Mouse (Mus musculus) T-helper 2 cell (primary cell): Measurements from ENCODE around the gene Mblac1.
"Not testable (repeated sequence)": the region's sequence is repeated elsewhere in the genome, so short reads cannot be mapped to it uniquely, and the experiment has no call there.

Source experiments
- in situ Hi-C: fragments of 300-600 bp; cut with MboI, MseI; formaldehyde crosslinking; loops from one replicate; pipeline ENCODE4 v1.15.1; 2025; ENCODE audit warnings: high pct_unique_total_duplicates

The Mblac1 gene

DNA sequence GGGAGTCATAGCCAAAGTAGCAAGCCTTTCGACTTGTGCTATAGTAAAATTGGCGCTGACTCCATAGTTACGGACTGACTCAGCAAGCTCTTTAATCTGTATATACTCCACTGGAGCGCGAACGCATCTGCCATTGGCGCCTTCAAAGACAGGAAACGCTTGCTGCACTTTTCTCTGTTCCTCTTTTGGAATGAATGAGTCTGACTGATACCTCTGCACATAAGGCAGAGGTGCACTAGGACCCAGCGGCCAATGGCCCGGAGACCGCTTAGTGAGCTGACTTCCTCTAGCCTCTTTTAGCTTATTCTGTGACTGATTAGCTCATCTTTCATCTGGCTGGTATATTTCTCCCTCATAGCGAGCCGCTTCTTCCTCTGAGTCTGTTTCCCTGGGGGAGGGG is 22.5 kb downstream of the Mblac1 start:
- in situ Hi-C loops: not testable (repeated sequence)

DNA sequence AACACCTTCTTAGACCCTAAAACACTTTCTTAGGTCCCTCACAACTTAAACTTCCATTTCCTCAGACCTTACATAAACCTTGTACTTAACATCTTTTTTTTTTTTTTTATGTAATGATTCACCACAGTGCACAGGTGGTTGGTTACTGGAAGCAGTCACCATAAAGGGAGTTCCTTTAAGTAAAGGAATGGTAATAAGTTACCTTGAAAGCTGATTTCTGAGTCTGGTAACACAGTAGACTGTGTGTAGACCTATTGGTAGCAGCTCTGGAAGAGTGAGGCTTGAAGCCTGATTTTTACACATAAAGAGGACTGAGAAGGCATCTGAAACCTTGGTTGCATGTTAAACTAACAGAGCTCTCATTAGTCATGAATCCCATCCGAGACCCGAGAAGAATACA is 25.8 kb downstream of the Mblac1 start:
- in situ Hi-C loops: loop anchor here (10.0 kb wide), 1 partner anchor 435 kb away; no protein-coding TSS in a partner anchor

DNA sequence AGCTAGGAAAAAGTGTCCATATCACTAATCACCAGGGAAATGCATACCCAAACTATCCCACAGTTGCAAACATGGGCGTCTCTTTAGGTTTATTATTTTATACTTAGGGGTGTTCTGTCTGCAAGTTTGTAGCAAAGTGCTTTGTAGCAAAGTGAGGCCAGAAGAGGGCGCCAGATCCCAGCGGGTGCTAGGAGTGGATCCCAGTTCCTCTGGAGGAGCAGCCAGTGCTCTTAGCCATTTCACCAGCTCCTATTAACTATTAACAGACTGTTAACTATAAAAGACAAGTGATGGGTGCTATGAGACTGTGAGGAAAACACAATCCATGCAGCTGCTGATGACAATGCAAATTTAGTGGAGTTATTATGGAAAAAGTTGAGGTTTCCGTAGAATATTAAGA is 28.0 kb downstream of the Mblac1 start:
- in situ Hi-C loops: loop anchor here (10.0 kb wide), 1 partner anchor 433 kb away; no protein-coding TSS in a partner anchor

DNA sequence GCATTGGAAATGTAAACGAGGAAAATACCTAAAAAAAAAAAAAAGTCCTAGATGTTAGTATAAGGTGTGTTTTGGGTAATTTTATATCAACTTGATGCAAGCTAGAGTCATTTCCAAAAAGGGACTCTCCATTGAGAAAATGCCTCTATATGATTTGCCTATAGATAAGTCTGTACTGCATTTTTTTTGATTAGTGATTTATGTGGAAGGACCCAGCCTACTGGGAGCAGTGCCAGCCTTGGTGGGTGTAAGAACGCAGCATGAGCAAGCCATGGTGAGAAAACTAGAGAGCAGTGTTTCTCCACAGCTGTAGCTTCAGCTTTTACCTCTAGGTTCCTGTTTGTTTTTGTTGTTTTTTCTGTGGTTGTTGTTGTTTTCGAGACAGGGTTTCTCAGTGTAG is 29.2 kb downstream of the Mblac1 start:
- in situ Hi-C loops: loop anchor here (10.0 kb wide), 1 partner anchor 432 kb away; no protein-coding TSS in a partner anchor

DNA sequence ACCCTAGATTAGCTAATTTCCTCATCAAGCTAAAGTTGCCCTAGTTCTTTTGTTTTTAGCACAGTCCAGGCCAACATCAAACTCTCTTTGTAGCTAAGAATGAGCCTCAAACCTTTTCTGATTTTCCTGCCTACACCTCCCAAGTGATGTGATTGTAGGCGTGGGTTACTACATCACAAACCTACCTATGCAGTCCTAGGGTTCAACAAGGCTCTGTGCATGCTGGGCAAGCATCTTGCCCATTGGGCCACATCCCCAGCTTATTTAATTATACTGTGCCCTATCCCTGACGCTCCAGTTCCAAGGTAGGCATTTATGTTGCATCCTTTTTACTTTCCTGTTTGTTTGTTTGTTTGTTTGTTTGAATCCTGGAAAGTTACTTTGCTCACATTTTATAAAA is 31.6 kb downstream of the Mblac1 start, which contains the start of gene Nxpe5:
Nxpe5 (plus strand) TSS at position 199 of the 400 bp plus-strand sequence.
- in situ Hi-C loops: loop anchor here (10.0 kb wide), 1 partner anchor 429 kb away; no protein-coding TSS in a partner anchor

DNA sequence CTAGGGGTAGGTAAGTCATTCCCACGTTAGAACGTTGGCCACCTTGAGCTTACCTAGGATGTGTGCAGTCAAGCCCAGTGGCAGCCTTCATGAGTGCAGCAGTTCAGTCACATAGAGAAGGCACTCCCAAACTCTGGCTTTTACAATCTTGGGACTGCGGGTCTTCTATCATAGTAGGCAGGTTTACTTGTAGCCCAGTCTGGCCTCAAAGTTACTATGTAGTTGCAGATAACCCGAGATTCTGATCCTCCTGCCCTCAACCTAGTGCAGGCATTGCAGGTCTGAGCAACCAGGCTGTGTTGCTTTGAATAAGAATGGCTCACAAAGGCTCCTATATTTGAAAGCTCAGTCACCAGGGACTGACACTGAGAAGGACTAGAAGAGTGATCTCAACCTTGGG is 32.4 kb downstream of the Mblac1 start:
- in situ Hi-C loops: loop anchor here (10.0 kb wide), 1 partner anchor 428 kb away; no protein-coding TSS in a partner anchor

DNA sequence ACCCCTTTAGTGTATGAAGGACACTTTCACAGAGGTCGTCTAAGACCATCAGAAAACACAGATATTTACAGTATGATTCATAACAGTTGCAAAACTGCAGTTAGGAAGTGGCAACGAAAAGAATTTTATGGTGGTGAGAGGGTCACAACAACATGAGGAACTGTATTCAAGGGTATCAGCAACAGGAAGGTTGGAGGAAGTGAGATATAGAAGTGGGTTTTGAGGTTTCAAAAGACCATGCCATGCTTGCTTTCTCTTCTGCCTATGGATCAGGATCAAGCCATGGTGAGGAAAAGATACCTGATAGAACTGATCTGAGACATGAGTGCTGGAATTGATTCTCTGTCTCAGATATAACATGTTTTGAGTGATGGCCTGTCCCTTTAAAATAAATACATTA is 33.3 kb downstream of the Mblac1 start:
- in situ Hi-C loops: loop anchor here (10.0 kb wide), 1 partner anchor 427 kb away; no protein-coding TSS in a partner anchor

DNA sequence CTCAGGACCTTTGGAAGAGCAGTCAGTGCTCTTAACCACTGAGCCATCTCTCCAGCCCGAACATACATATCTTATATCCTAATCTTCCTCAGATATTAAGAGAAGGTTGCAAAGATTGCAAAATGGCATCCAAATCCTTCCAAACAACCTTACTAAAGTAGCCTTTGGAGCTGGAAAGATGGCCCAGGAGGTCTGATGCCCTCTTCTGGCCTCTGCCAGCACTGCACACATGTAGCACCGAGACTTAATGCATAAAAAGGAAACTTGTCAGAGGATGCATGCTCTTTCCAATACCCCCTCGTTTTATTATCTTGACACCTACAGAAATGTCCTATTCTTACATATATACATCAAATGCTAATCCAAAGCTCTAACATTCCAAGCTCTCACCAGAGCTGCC is 33.9 kb downstream of the Mblac1 start:
- in situ Hi-C loops: loop anchor here (10.0 kb wide), 1 partner anchor 427 kb away; no protein-coding TSS in a partner anchor

DNA sequence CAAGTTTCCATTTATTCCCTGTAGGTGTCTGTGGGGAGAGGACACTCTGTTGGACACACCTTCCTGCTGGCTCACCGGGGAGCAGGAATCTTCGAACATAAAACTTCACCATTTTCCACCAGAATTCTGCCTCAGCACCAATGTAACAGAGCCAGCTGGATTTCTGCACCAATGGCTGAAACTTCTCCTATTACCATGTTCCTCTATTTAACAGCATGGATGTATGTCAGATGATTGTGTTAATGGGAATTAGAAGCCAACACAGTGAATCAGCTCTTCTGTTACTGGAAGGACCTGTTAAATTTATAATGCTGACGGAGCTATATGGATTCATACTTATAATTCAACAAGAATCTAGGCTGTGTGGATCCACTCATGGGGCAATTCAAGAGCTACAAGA is 35.4 kb downstream of the Mblac1 start:
- in situ Hi-C loops: loop anchor here (10.0 kb wide), 1 partner anchor 425 kb away; no protein-coding TSS in a partner anchor

DNA sequence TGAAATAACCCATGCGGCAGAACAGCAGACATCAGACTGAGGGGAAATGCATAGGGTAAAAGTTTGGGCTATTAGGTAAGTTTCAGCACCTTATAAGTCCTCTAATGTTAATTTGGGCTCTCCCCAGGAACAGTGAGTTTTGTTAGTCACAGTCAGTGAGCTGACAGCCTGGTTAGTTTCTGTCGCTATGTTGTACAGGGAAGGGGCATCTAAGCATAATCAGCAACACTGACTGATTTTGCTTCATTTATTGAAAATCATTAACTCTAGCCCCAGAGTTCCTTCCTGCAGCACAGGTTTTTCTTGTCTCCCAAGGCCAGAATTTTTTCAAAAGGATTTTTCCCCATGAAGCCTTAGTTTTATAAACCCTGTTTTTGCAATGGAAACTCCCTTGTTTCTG is 39.7 kb downstream of the Mblac1 start:
- in situ Hi-C loops: loop anchor here (10.0 kb wide), 1 partner anchor 1439 kb away; no protein-coding TSS in a partner anchor

DNA sequence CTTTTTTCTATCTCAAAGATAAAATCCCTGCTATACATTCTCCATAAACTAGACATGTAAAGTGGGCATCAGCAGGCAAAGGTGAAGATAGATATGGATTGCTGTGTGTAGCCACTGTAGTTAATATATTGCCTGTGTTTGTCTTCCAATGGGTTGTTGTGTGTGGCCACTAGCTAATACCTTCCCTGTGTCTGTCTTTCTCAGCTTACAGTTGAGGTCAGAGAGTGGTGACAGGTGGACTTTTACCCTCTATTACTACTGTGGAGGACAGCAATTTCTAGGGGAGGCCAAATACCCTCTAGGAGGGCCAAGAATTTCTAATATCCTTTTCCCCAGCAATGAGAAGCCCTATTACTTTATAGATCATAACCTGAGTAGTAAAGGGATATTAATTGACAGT is 40.1 kb downstream of the Mblac1 start:
- in situ Hi-C loops: loop anchor here (10.0 kb wide), 1 partner anchor 1439 kb away; no protein-coding TSS in a partner anchor

DNA sequence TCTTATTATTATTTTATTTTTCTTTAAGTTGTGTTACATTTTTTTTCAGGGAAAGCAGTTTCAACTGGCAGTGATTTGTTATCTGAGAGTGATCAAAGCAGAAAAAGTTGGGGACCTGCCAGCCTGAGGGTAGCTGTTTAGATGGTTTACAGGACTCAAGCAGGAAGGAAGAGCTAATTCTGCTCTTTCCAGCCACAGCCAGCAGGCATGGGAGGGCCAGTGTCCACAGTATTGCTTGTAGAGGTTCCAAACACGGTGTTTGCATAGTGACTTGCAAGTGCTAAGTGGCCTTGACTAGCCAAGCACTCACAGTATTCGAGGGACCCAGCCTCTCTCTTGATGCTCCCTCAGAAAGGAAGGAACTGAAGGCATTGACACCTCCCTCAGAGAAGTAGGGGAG is 47.4 kb downstream of the Mblac1 start:
- in situ Hi-C loops: no loop called here
